Mouse (Mus musculus) right cerebral cortex, postnatal 10 days (tissue): Measurements from ENCODE around the gene Cd302.
A peak's percentile ranks its signal among the peaks of the same experiment; 100 is the strongest.

Experiments used
- DNase-seq, 2 experiments: peaks; one replicate each; pipeline ENCODE4 v3.0.0; 2021; ENCODE audit warnings: low spot score in 2 of 2

Cd302 gene

DNA sequence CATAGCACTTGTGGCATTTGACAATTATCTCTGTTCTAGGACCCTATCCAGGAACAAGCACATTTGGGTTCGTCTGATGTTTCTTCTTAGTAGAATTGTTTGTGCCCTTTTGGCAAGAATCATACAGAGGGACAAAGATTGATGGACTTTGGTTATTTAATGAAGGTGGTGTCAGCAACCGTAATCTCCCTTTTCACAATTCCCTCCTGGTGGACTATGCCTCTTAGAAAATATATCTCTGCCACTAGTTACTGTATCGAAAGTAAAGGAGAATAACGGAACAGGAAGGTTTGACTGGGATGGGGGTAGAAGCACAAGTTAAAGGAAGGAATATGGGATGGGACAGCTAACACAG, at the start of gene Cd302:
TSS of gene Cd302 (minus strand) at position 22 of the 355 bp plus-strand sequence.
- DNase-seq, result no peak

- no peak for DNase-seq
These were observed 44.4 kb upstream of the Cd302 start for GRCm38 (mm10) chr2:60328641-60329040.

- no peak for DNase-seq
These were observed 43.3 kb upstream of the Cd302 start for GRCm38 (mm10) chr2:60327581-60327980.

DNA sequence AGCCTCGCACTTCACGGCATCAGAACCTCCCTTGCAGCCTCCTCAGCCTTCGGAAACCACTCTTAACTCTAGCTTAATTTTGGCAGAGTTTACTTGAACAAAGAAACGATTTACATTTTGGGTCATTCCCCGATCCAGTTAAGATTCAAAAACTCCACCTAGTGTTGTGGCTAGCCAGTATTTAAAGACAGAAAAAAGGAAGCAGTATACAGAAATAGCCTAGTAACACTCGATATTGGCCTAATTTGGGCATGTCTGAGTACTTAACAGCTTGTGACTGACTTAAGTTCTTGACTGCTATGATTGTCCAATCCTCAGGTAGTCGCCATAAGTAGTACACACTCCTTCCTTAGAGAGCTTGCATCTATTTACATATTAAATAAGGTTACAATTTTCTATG, 42.7 kb upstream of the Cd302 start:
- no peak for DNase-seq

DNA sequence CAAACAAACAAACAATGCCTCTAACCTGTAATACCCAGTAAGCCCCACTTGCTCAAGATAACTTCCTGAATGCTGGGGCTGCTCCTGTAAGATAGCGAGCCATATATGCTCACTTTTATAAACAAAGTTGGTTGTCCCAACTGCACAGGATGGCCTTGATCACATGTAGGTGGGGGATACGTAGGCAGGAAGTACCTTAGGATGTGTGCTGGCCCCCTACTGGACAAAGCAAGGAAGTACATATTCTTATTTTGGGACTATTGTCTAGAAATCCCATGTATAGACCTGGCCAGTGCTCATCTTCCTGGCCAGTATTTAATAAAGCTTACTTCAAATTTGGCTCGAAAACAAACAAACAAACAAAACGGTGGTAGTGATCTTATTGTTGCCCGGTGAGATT, 39.1 kb upstream of the Cd302 start:
- DNase-seq, result no peak

DNA sequence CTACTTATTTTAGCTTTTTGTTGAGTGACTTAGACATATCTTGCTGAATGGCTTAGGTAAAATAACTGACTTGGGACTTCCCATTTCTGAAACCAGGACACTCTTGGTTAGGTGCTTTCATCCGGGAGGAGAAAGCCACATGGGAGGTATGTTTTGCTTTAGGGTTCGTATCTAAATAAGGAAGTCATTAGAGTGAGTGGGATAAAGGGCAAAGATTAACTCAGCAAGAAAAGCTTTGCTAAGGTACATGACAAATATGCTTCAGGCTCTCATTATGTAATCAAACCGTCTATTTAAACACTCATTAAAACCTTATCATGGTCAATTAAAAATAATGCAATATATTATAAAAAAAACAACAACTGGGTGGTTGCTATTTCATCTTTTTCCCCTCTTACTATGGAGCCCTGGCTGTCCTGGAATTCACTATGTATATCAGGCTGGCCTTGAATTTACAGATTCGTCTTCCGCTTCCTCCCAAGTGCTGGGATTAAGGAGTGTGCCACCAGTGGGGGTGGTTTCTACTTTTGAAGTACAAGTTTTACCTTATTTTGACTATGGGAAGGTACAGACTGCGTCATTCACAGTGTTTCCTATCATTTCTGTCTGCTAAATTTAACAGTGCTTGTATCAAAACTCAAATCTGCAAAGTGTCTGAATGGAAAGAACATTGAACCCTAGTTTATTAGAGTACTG, 37.9 kb upstream of the Cd302 start:
- DNase-seq, result no peak

DNA sequence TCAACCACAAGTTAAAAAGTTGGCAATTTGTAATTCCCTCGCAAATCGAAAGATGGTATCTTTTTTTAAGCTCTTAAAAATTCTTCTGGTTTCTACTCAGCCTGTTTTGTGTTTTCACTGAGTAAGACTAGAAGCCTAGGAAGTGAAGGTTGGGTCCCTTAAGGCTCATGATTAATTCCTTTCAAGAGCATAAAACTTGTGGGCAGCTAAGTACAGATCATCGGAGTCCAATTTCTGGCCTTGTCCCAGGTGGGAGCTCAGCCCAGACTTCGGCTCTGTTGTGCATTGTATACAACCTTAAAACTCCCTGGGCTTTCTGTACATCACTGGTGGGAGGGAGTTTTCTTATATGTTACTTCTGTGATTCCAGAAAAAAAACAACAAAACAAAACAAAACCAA, 19.5 kb upstream of the Cd302 start:
- DNase-seq, result no peak

- DNase-seq, result no peak
These were observed 15.0 kb upstream of the Cd302 start for GRCm38 (mm10) chr2:60299323-60299722.

- DNase-seq, result no peak
These were observed 14.0 kb upstream of the Cd302 start for GRCm38 (mm10) chr2:60298266-60298665.

- no peak for DNase-seq
These were observed 7.1 kb upstream of the Cd302 start for GRCm38 (mm10) chr2:60291381-60291780.

- DNase-seq, result no peak
These were observed 5.2 kb upstream of the Cd302 start for GRCm38 (mm10) chr2:60289451-60289850.

DNA sequence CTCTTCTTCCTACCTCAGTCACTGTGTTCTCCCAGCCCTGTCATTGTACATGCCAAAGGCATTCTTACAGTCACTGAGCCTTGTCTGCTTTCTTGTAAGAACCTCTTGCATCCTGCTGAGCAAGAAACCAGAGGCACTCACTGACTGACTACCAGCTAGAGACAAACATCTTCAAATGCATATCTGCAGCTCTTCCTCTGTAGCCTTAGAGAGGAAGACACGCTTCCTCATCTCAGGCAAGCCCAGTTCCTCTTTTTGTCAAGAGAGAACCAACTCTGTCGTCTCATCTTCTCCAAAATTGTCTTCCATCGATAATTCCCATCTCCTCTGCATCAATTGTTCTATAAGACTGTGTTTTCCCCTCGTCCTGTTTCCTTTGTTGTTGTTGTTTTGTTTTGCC, 4.3 kb upstream of the Cd302 start:
- no peak for DNase-seq

- DNase-seq, result no peak
These were observed 874 bp upstream of the Cd302 start for GRCm38 (mm10) chr2:60285107-60285617.

DNA sequence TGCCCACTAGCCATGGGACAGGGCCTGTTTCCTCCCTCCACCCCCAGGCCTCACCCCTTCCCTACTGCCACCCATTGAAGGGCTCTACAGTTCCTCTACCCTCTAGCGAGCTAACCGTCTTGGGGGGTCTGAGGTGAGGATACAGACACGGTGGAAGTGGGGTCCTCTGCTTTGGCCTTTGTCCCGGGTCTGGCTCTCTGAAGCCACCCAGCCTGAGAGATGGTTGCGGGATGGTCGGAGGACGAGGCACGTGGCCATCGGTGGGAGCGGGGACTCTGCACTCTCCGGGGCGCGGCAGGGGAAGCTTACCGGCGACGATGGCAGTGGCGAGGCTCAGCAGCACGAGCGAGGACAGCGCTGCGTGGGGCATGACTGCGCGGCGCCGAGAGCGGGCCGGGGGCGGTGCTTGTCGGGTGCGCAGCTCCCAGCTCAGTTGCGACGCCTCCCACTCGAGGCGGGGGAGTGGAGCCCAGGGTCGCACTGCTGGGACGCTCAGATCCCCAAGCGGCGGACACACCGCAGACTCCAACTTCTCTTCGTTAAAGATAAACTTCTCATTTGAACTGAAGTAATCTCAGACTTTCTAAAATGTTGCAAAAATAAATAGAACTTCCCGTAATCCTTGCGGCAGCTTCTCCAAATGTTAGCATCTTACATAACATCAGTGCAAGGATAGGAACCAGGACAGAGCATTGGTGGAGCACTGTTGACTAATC, 379 bp downstream of the Cd302 start:
- DNase-seq, result peak; percentile 68 to 79

GRCm38 (mm10) chr2:60283208-60283750, 1.0 kb downstream of the Cd302 start:
- no peak for DNase-seq

DNA sequence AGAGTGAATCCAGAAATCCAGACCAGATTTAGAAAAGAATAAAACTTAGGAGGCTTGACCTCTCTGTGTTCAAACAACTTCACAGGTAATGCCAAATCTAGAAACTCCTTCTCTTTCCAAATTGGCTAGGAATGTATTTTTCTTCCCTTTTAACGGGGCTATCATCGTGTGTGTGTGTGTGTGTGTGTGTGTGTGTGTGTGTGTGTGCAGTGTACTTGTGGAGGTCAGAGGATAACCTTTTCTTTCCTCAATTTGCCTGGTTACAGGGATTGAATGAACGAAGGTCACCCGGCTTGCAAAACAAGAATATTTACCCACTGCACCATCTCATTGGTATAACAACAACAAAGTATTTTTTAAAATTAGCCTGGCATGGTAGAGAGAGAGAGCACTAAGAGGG, 1.7 kb downstream of the Cd302 start:
- DNase-seq, result no peak

DNA sequence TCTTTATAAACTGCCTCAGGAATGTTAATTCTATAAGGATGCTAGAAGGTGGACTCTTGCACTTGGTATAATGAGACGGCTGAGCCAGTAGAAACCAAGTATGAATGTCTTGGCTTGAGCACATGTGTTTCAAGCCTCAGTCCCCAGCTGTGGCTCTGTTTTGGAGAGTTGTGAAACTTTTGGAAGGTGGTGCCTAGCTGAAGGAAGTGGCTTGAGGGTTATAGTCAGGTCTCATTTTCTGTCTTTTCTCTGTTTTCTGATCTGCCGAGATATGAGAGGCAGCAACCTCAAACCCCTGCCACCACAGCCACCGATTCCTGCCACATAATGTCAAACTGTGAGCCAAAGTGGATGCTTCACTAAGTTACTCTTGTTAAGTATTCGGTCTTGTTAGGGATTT, 5.7 kb downstream of the Cd302 start:
- DNase-seq, result no peak

GRCm38 (mm10) chr2:60269856-60270479, 14.3 kb downstream of the Cd302 start:
- DNase-seq, result no peak

DNA sequence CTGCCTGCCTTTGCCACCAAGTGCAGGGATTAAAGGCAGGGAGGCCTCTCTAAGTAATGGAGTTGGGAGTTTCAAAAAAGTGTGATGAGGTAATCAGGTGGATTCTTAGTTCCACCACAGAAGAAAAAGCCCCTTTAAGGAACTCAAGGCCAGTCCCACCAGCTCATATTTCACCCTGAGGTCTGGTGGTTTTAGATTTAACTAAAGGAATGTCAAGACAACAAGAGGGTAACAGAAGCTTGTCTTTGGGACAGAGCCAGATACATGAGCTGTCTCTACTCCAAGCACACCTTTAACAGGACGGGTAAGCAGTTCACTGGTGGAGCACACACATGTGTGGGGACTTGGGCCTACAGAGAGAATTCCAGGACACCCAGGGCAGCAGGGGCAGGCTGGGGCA, 16.7 kb downstream of the Cd302 start:
- DNase-seq, result no peak

GRCm38 (mm10) chr2:60260621-60261350, 23.5 kb downstream of the Cd302 start:
- no peak for DNase-seq

GRCm38 (mm10) chr2:60259186-60259585, 25.1 kb downstream of the Cd302 start:
- DNase-seq, result no peak

- no peak for DNase-seq
These were observed 27.5 kb downstream of the Cd302 start for GRCm38 (mm10) chr2:60256751-60257150.
